Mouse (Mus musculus): ENCODE results near the gene Mtr. TPM values are rescaled to one million over a fixed set of nuclear protein-coding genes. Genes with fewer than 3 reads are reported as not detected.

Mtr gene
- polyA plus RNA-seq (2015; fragmentation: Nextera tagmentation; extraction: Ambion mirVana): 8.7 and 9.2 TPM in 2 replicates

GRCm38 (mm10) chr13:12257391-12258380 lies at the start of gene Mtr:
TSS of gene Mtr (minus strand) at chr13:12258113.
- ATAC-seq (replicated peaks; ENCODE audit: low FRiP score, low read depth) (peak; percentile 100), DNase-seq (ENCODE audit: low spot score) (peak; percentile 98)
- peaks cover 4% of the 10 kb centered on the region; the same call in 1 of the 2 replicates for H3K4me1 ChIP-seq (replicated peaks; ENCODE audit: insufficient read depth, low read length)
- peak within 1 kb of the TSS; percentile 91 for H3K27ac ChIP-seq
- no peaks in the 10 kb centered on the region for H3K9me3 ChIP-seq (replicated peaks; ENCODE audit: low read length)
- TF ChIP-seq CTCF (IDR thresholded peaks at IDR 0.05; ENCODE audit: low read depth): no peak
- no peaks in the 10 kb centered on the region for H3K36me3 ChIP-seq (ENCODE audit: insufficient read depth, low read length)
- peak within 1 kb of the TSS; percentile 63 for H3K4me2 ChIP-seq (ENCODE audit: low read length)
- WGBS: under 1% methylated on average over 69 of the region's 69 CpGs
- H3K4me3 ChIP-seq (replicated peaks; ENCODE audit: low read depth, low read length): peak within 1 kb of the TSS; percentile 77
- no peaks in the 10 kb centered on the region for H3K27me3 ChIP-seq (ENCODE audit: insufficient read depth, low read length)
- peak within 1 kb of the TSS; percentile 78 for H3K9ac ChIP-seq (ENCODE audit: low read depth, low read length)

DNA sequence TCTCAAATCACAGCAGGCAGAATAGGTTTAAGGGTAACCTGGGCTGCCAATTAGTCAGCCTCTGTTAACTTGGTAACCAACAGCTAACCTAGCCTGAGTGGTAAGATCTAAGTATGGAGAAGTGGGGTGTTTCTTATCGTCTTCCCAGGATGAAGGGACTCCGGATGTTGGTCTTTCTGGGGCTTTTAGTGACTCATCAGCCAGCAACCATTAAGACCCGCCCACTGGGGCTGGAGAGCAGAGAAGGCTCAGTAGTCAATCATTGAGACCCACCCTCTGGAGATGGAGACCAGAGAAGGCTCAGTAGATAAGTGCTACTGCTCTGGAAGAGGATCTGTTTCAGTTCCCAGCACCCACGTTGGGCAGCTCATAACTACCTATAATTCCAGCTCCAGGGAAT lies 49.4 kb upstream of the Mtr start:
- no peak for TF ChIP-seq CTCF (IDR thresholded peaks at IDR 0.05; ENCODE audit: low read depth)
- no peak overlapping the region for H3K9ac ChIP-seq (ENCODE audit: low read depth, low read length)
- no peaks in the 10 kb centered on the region for H3K27me3 ChIP-seq (ENCODE audit: insufficient read depth, low read length)
- no peak overlapping the region for H3K4me2 ChIP-seq (ENCODE audit: low read length)
- no peaks in the 10 kb centered on the region for H3K36me3 ChIP-seq (ENCODE audit: insufficient read depth, low read length)
- no peak for DNase-seq (ENCODE audit: low spot score)
- no peaks in the 10 kb centered on the region for H3K9me3 ChIP-seq (replicated peaks; ENCODE audit: low read length)
- WGBS: 72% methylated on average over 4 of the region's 4 CpGs
- no peak overlapping the region for H3K27ac ChIP-seq
- no peaks in the 10 kb centered on the region for H3K4me1 ChIP-seq (replicated peaks; ENCODE audit: insufficient read depth, low read length)
- no peak overlapping the region for H3K4me3 ChIP-seq (replicated peaks; ENCODE audit: low read depth, low read length)
- ATAC-seq (replicated peaks; ENCODE audit: low FRiP score, low read depth): no peak

DNA sequence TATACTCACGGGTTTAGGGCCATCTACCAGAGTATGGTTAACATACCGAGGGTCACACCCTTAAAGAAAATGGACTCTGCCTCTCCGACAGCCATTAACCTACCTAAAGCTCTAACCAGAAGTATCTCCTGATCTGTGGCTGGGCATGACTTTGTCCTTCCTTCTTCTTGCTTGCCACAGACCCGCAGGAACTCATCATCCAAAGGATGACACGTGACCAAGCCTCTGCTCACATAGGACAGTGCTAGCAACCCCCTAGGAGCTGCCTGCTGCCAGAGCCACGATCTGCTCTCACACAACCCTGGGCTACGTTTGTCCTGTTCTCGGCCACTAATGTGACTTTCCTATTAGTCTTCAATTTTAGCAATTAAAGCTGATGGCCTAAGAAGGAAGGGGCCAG lies 47.6 kb upstream of the Mtr start:
- 85% methylated on average over 8 of the region's 8 CpGs for WGBS
- Histone ChIP-seq H3K36me3 (ENCODE audit: insufficient read depth, low read length) (no peaks in the 10 kb centered on the region), H3K4me3 (replicated peaks; ENCODE audit: low read depth, low read length) (no peak overlapping the region), H3K4me2 (ENCODE audit: low read length) (no peak overlapping the region), H3K27ac (no peak overlapping the region), H3K27me3 (ENCODE audit: insufficient read depth, low read length) (no peaks in the 10 kb centered on the region), H3K9me3 (replicated peaks; ENCODE audit: low read length) (no peaks in the 10 kb centered on the region), H3K4me1 (replicated peaks; ENCODE audit: insufficient read depth, low read length) (no peaks in the 10 kb centered on the region), H3K9ac (ENCODE audit: low read depth, low read length) (no peak overlapping the region)
- no peak for DNase-seq (ENCODE audit: low spot score)
- ATAC-seq (replicated peaks; ENCODE audit: low FRiP score, low read depth): no peak
- TF ChIP-seq CTCF (IDR thresholded peaks at IDR 0.05; ENCODE audit: low read depth): no peak

DNA sequence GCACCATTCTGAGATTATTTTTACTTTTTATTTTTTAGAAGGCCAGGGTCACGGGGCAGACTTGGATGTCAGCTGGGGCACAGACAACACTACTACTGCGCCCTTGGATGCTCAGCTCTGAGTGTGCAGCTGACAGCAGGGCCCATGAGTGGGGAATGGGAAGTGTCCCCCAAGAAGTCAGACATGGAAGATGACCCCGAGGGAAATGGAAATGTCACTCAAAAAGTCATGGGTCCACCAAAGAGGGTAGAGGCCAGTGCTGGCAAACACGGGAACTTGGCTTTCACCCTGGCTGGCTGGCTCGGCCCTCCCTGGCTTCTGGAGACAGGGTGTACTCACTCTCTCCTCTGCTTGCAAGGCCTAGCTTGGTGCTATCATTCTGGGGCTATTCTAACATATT lies 47.1 kb upstream of the Mtr start:
- no peaks in the 10 kb centered on the region for H3K36me3 ChIP-seq (ENCODE audit: insufficient read depth, low read length)
- no peaks in the 10 kb centered on the region for H3K27me3 ChIP-seq (ENCODE audit: insufficient read depth, low read length)
- H3K4me2 ChIP-seq (ENCODE audit: low read length): no peak overlapping the region
- H3K9me3 ChIP-seq (replicated peaks; ENCODE audit: low read length): no peaks in the 10 kb centered on the region
- no peak overlapping the region for H3K4me3 ChIP-seq (replicated peaks; ENCODE audit: low read depth, low read length)
- no peak overlapping the region for H3K27ac ChIP-seq
- H3K9ac ChIP-seq (ENCODE audit: low read depth, low read length): no peak overlapping the region
- no peak for TF ChIP-seq CTCF (IDR thresholded peaks at IDR 0.05; ENCODE audit: low read depth)
- 87% methylated on average over 5 of the region's 5 CpGs for WGBS
- DNase-seq (ENCODE audit: low spot score): no peak
- ATAC-seq (replicated peaks; ENCODE audit: low FRiP score, low read depth): no peak
- H3K4me1 ChIP-seq (replicated peaks; ENCODE audit: insufficient read depth, low read length): no peaks in the 10 kb centered on the region

- H3K4me1 ChIP-seq (replicated peaks; ENCODE audit: insufficient read depth, low read length): no peaks in the 10 kb centered on the region
- H3K36me3 ChIP-seq (ENCODE audit: insufficient read depth, low read length): no peaks in the 10 kb centered on the region
- H3K4me2 ChIP-seq (ENCODE audit: low read length): no peak overlapping the region
- WGBS: 63% methylated on average over 6 of the region's 6 CpGs
- no peak; the same call in 1 of the 2 replicates for ATAC-seq (replicated peaks; ENCODE audit: low FRiP score, low read depth)
- peak; percentile 43 for DNase-seq (ENCODE audit: low spot score)
- H3K9ac ChIP-seq (ENCODE audit: low read depth, low read length): no peak overlapping the region
- no peak overlapping the region for H3K4me3 ChIP-seq (replicated peaks; ENCODE audit: low read depth, low read length)
- H3K27ac ChIP-seq: no peak overlapping the region
- no peaks in the 10 kb centered on the region for H3K27me3 ChIP-seq (ENCODE audit: insufficient read depth, low read length)
- no peak for TF ChIP-seq CTCF (IDR thresholded peaks at IDR 0.05; ENCODE audit: low read depth)
- no peaks in the 10 kb centered on the region for H3K9me3 ChIP-seq (replicated peaks; ENCODE audit: low read length)
Measured at GRCm38 (mm10) chr13:12297777-12298176, 39.9 kb upstream of the Mtr start.

GRCm38 (mm10) chr13:12296701-12297100 lies 38.8 kb upstream of the Mtr start:
- no peak overlapping the region for H3K9ac ChIP-seq (ENCODE audit: low read depth, low read length)
- no peaks in the 10 kb centered on the region for H3K9me3 ChIP-seq (replicated peaks; ENCODE audit: low read length)
- peak; percentile 25; the same call in 1 of the 2 replicates for ATAC-seq (replicated peaks; ENCODE audit: low FRiP score, low read depth)
- DNase-seq (ENCODE audit: low spot score): peak; percentile 54
- peak; percentile 74 for TF ChIP-seq CTCF (IDR thresholded peaks at IDR 0.05; ENCODE audit: low read depth)
- no peaks in the 10 kb centered on the region for H3K4me1 ChIP-seq (replicated peaks; ENCODE audit: insufficient read depth, low read length)
- H3K27ac ChIP-seq: no peak overlapping the region
- no peaks in the 10 kb centered on the region for H3K36me3 ChIP-seq (ENCODE audit: insufficient read depth, low read length)
- no peak overlapping the region for H3K4me2 ChIP-seq (ENCODE audit: low read length)
- H3K4me3 ChIP-seq (replicated peaks; ENCODE audit: low read depth, low read length): no peak overlapping the region
- 81% methylated on average over 3 of the region's 3 CpGs for WGBS
- H3K27me3 ChIP-seq (ENCODE audit: insufficient read depth, low read length): no peaks in the 10 kb centered on the region
